17 mouse cellular contexts compared by ENCODE assay signal in genomic region chr6:71279418-71279817, GRCm38 (mm10). TPM values are rescaled to one million over a fixed set of nuclear protein-coding genes. Genes with fewer than 3 reads are reported as not detected.
DNase-seq lines count a peak whose midpoint lies in the region; ATAC-seq and TF ChIP-seq lines count a peak whose summit lies in the region.
"Had no signal": no experiment of that assay in that cellular context is flagged by ENCODE, and none has a peak within 500 bp of the region (broad histone marks: within the 10 kb centered on the region; RNA-seq: fewer than 3 reads in every experiment).

No protein-coding gene starts in this region.

- no peak for ATAC-seq in forebrain, postnatal 0 days
- ATAC-seq in forebrain, embryonic 11.5 days (replicated peaks; ENCODE audit: low FRiP score), result no peak

- no peak for DNase-seq in forebrain, postnatal 0 days
- no peak for DNase-seq in forebrain, embryonic 11.5 days (ENCODE audit: low spot score)
- DNase-seq in lung, postnatal 36 days, result peak; percentile 15
- no peak for DNase-seq in lung, postnatal 25 days (ENCODE audit: low spot score)
- DNase-seq in adipocyte (ENCODE audit: low spot score), result peak; percentile 43
- DNase-seq in naive thymus-derived CD4-positive, alpha-beta T cell, adult 2 months (ENCODE audit: low read depth), result peak; percentile 10
- DNase-seq in retina, postnatal 1 day, result no peak
- DNase-seq in left cerebral cortex, postnatal 10 days (ENCODE audit: extremely low spot score in 1 of 2, low spot score in 2 of 2), result no peak
- DNase-seq: cerebellum, adult 8-10 months; heart, postnatal 14 days; kidney, postnatal 10 days; liver, embryonic 13.5 days; right cerebral cortex, postnatal 14 days; thymus, adult 2 months had no signal

- WGBS in forebrain, postnatal 0 days, result 52% methylated on average over 1 of the region's 1 CpGs
- 97% methylated on average over 1 of the region's 1 CpGs for WGBS in forebrain, embryonic 11.5 days

- intact Hi-C loops in left cerebral cortex, postnatal 10 days (cut with DNase I), result loop anchor here (10.0 kb wide), 1 partner anchor 115 kb away; no protein-coding TSS in a partner anchor

- H3K27me3 ChIP-seq in forebrain, postnatal 0 days (ENCODE audit: insufficient read depth, low read length), result no peaks in the 10 kb centered on the region
- no peaks in the 10 kb centered on the region for H3K27me3 ChIP-seq in forebrain, embryonic 11.5 days (ENCODE audit: control insufficient read depth, insufficient read depth, low read length)
- H3K27me3 ChIP-seq: liver, embryonic 13.5 days had no signal

- no peak overlapping the region for H3K9ac ChIP-seq in forebrain, postnatal 0 days
- H3K9ac ChIP-seq in forebrain, embryonic 11.5 days (ENCODE audit: low read length), result no peak overlapping the region
- H3K9ac ChIP-seq: liver, embryonic 13.5 days had no signal

- no peak overlapping the region for H3K4me2 ChIP-seq in forebrain, postnatal 0 days (ENCODE audit: low read depth)
- no peak overlapping the region for H3K4me2 ChIP-seq in forebrain, embryonic 11.5 days (ENCODE audit: low read depth, low read length, severe bottlenecking)
- H3K4me2 ChIP-seq: liver, embryonic 13.5 days had no signal

- H3K36me3 ChIP-seq in forebrain, postnatal 0 days (ENCODE audit: insufficient read depth), result peaks cover 4% of the 10 kb centered on the region; the same call in 1 of the 2 replicates
- no peaks in the 10 kb centered on the region; the same call in 1 of the 2 replicates for H3K36me3 ChIP-seq in forebrain, embryonic 11.5 days (ENCODE audit: control insufficient read depth, insufficient read depth, low read length)

- no peaks in the 10 kb centered on the region for H3K9me3 ChIP-seq in forebrain, postnatal 0 days (ENCODE audit: low read length)
- H3K9me3 ChIP-seq in forebrain, embryonic 11.5 days (ENCODE audit: control insufficient read depth, low read length), result no peaks in the 10 kb centered on the region
- H3K9me3 ChIP-seq: embryonic facial prominence, embryonic 10.5 days; liver, embryonic 13.5 days had no signal

- H3K4me3 ChIP-seq in forebrain, postnatal 0 days (ENCODE audit: low read depth, low read length), result no peak overlapping the region
- H3K4me3 ChIP-seq in forebrain, embryonic 11.5 days (ENCODE audit: low read depth, low read length), result no peak overlapping the region
- H3K4me3 ChIP-seq: embryonic facial prominence, embryonic 10.5 days; liver, embryonic 13.5 days had no signal

- no peaks in the 10 kb centered on the region for H3K4me1 ChIP-seq in forebrain, postnatal 0 days (ENCODE audit: insufficient read depth)
- H3K4me1 ChIP-seq in forebrain, embryonic 11.5 days (replicated peaks; ENCODE audit: control insufficient read depth, insufficient read depth, low read length), result no peaks in the 10 kb centered on the region
- H3K4me1 ChIP-seq: embryonic facial prominence, embryonic 10.5 days; liver, embryonic 13.5 days had no signal

- no peak overlapping the region for H3K27ac ChIP-seq in forebrain, postnatal 0 days (ENCODE audit: low read depth, low read length)
- H3K27ac ChIP-seq in forebrain, embryonic 11.5 days (ENCODE audit: low read depth, low read length), result no peak overlapping the region
- H3K27ac ChIP-seq: embryonic facial prominence, embryonic 10.5 days; liver, embryonic 13.5 days had no signal

- 0 out of 2 replicates have a peak, but pooled peaks have one; percentile 9 for TF ChIP-seq CTCF in forebrain, postnatal 0 days (IDR thresholded peaks at IDR 0.05; ENCODE audit: low read depth)

RNA-seq across cellular contexts. Expression of gene Krcc1, which starts 7.9 kb away (rescaled TPM):
- 13.6 and 20.9 TPM in 2 replicates for total RNA-seq in forebrain, postnatal 0 days (2014; rRNA removed)
- 14.0 and 14.6 TPM in 2 replicates for polyA plus RNA-seq in forebrain, postnatal 0 days (2015; fragmentation: Nextera tagmentation; extraction: Ambion mirVana)
- polyA plus RNA-seq in forebrain, embryonic 11.5 days (2014; fragmentation: Nextera tagmentation; extraction: Ambion mirVana), result 31.1 and 37.1 TPM in 2 replicates
- total RNA-seq in left cerebral cortex, postnatal 10 days (2021), result 10 to 100 TPM; 12.3 to 13.5 TPM

RNA-seq across cellular contexts. Expression of gene Smyd1, which starts 42.6 kb away (rescaled TPM):
- 1.5 and 1.8 TPM in 2 replicates for total RNA-seq in forebrain, postnatal 0 days (2014; rRNA removed)
- 0.52 and 0.57 TPM in 2 replicates for polyA plus RNA-seq in forebrain, postnatal 0 days (2015; fragmentation: Nextera tagmentation; extraction: Ambion mirVana)
- 0.17 and 0.51 TPM in 2 replicates for polyA plus RNA-seq in forebrain, embryonic 11.5 days (2014; fragmentation: Nextera tagmentation; extraction: Ambion mirVana)
- 1 to 10 TPM; 2.0 to 2.3 TPM for total RNA-seq in left cerebral cortex, postnatal 10 days (2021)

RNA-seq across cellular contexts. Expression of gene Cd8b1, which starts 43.2 kb away (rescaled TPM):
- total RNA-seq in forebrain, postnatal 0 days (2014; rRNA removed), result not detected in 2 replicates
- not detected in 2 replicates for polyA plus RNA-seq in forebrain, postnatal 0 days (2015; fragmentation: Nextera tagmentation; extraction: Ambion mirVana)
- not detected in 2 replicates for polyA plus RNA-seq in forebrain, embryonic 11.5 days (2014; fragmentation: Nextera tagmentation; extraction: Ambion mirVana)
- not detected for total RNA-seq in left cerebral cortex, postnatal 10 days (2021)
- total RNA-seq: layer of hippocampus, postnatal 10 days; left cerebral cortex, postnatal 36 days had no signal
- polyA plus RNA-seq: liver, embryonic 13.5 days had no signal

Comparison
In these comparisons a context has a peak if more than half of its experiments do, and no peak if none do; other contexts are left out.
1. DNase-seq: peak in lung, postnatal 36 days (single experiment), adipocyte (single experiment) and naive thymus-derived CD4-positive, alpha-beta T cell, adult 2 months (single experiment); none in forebrain, postnatal 0 days (single experiment), forebrain, embryonic 11.5 days (single experiment), lung, postnatal 25 days (single experiment), retina, postnatal 1 day (single experiment) and left cerebral cortex, postnatal 10 days (0 of 2).